Mouse (Mus musculus): Measurements from ENCODE around the gene Sesn2. TPM values are rescaled to one million over a fixed set of nuclear protein-coding genes. Genes with fewer than 3 reads are reported as not detected.
"Not testable (repeated sequence)": the region's sequence is repeated elsewhere in the genome, so short reads cannot be mapped to it uniquely, and the experiment has no call there.

The Sesn2 gene
- polyA plus RNA-seq (2017; shearing (Covaris generic)): 1 to 10 TPM; 1.6 to 2.4 TPM

GRCm38 (mm10) chr4:132510352-132510798, at the start of gene Sesn2:
Gene Sesn2 (minus strand): TSS chr4:132510501.
- peak; percentile 93 for ATAC-seq

GRCm38 (mm10) chr4:132555550-132555949, 45.2 kb upstream of the Sesn2 start:
- ATAC-seq: not testable (repeated sequence)

- no peak for ATAC-seq
Observed at GRCm38 (mm10) chr4:132554653-132555052, 44.4 kb upstream of the Sesn2 start.

- ATAC-seq: no peak
Observed at GRCm38 (mm10) chr4:132554221-132554620, 43.9 kb upstream of the Sesn2 start.

GRCm38 (mm10) chr4:132545851-132546250, 35.5 kb upstream of the Sesn2 start:
- peak; percentile 78 for ATAC-seq

- ATAC-seq: no peak
Observed at GRCm38 (mm10) chr4:132542724-132543123, 32.4 kb upstream of the Sesn2 start.

GRCm38 (mm10) chr4:132541413-132541812, 31.1 kb upstream of the Sesn2 start:
- no peak for ATAC-seq

- ATAC-seq: no peak
Observed at GRCm38 (mm10) chr4:132539481-132539880, 29.2 kb upstream of the Sesn2 start.

GRCm38 (mm10) chr4:132535406-132536121, 25.3 kb upstream of the Sesn2 start, which contains the start of gene Dnajc8:
Gene Dnajc8 (plus strand): TSS chr4:132535550.
- ATAC-seq: peak; percentile 66

GRCm38 (mm10) chr4:132532981-132533916, 22.9 kb upstream of the Sesn2 start, which contains the start of gene Atpif1:
Gene Atpif1 (minus strand): TSS chr4:132533659.
- peak; percentile 90 for ATAC-seq

- ATAC-seq: no peak
Observed at GRCm38 (mm10) chr4:132532496-132532895, 22.2 kb upstream of the Sesn2 start.

- no peak for ATAC-seq
Observed at GRCm38 (mm10) chr4:132530033-132530804, 19.9 kb upstream of the Sesn2 start.

- no peak for ATAC-seq
Observed at GRCm38 (mm10) chr4:132529344-132529743, 19.0 kb upstream of the Sesn2 start.

- ATAC-seq: no peak
Observed at GRCm38 (mm10) chr4:132527917-132528522, 17.7 kb upstream of the Sesn2 start.

- ATAC-seq: peak; percentile 57
Observed at GRCm38 (mm10) chr4:132526678-132527077, 16.4 kb upstream of the Sesn2 start.

- no peak for ATAC-seq
Observed at GRCm38 (mm10) chr4:132524808-132525207, 14.5 kb upstream of the Sesn2 start.

GRCm38 (mm10) chr4:132524321-132524741, 14.0 kb upstream of the Sesn2 start:
- ATAC-seq: no peak

- no peak for ATAC-seq
Observed at GRCm38 (mm10) chr4:132519188-132519587, 8.9 kb upstream of the Sesn2 start.

- no peak for ATAC-seq
Observed at GRCm38 (mm10) chr4:132518066-132518465, 7.8 kb upstream of the Sesn2 start.

GRCm38 (mm10) chr4:132515369-132516155, 5.3 kb upstream of the Sesn2 start:
- peak; percentile 94 for ATAC-seq

GRCm38 (mm10) chr4:132514555-132515135, 4.3 kb upstream of the Sesn2 start:
- ATAC-seq: peak; percentile 21

All from CD4-positive, CD25-positive, alpha-beta regulatory T cell, adult 4 months (primary cell).